8 mouse cellular contexts compared by ENCODE assay signal in genomic region chr2:165654696-165655491, GRCm38 (mm10).
DNase-seq lines count a peak whose midpoint lies in the region; ATAC-seq lines count a peak whose summit lies in the region.
"Had no signal": no experiment of that assay in that cellular context is flagged by ENCODE, and none has a peak within 500 bp of the region (broad histone marks: within the 10 kb centered on the region; RNA-seq: fewer than 3 reads in every experiment).

No protein-coding gene starts in this region.

- no peak for ATAC-seq in frontal cortex, adult (ENCODE audit: low TSS enrichment)

- peak; percentile 38 to 71 for DNase-seq in lung, adult 18-20 months
- no peak for DNase-seq in lung, postnatal 10 days
- peak; percentile 24 for DNase-seq in Muller cell, postnatal 12 days (ENCODE audit: inconsistent ontology term)
- DNase-seq in induced T-regulatory cell, adult 2 months (ENCODE audit: low read depth): peak; percentile 90
- DNase-seq in thymus, postnatal 0 days (ENCODE audit: low spot score): peak; percentile 87
- no peak for DNase-seq in layer of hippocampus, postnatal 25 days (ENCODE audit: extremely low spot score in 1 of 2, low spot score in 1 of 2)
- DNase-seq: heart, postnatal 36 days had no signal

Comparison
In these comparisons a context has a peak if more than half of its experiments do, and no peak if none do; other contexts are left out.
1. DNase-seq: peak in lung, adult 18-20 months (2 of 2), Muller cell, postnatal 12 days (single experiment), induced T-regulatory cell, adult 2 months (single experiment) and thymus, postnatal 0 days (single experiment); none in lung, postnatal 10 days (single experiment) and layer of hippocampus, postnatal 25 days (0 of 2).